Mouse (Mus musculus): ENCODE measurements around the gene F2rl1.

DNA sequence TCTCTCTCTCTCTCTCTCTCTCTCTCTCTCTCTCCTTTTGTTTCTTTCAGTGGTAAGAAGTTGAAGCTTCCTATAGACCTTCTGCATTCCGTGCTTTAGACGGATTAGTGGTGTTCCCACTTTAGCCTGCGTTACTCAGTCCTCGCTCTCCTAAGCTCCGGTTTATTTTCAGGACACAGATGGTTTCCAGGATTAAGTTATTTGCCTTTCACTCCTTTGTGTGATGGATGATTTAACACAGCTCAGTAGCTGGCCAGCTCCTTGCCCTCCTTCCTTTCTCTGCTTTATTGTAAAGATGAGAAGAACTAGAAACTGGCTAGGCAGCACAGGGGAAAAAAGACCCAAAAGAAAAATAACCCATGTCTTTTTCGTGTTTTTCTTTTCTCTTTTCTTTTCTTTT is 23.8 kb upstream of the F2rl1 start:
- TF ChIP-seq CTCF (IDR thresholded peaks at IDR 0.05; ENCODE audit: extremely low read depth, insufficient read depth, insufficient read length, insufficient replicate concordance), result no peak
- TF ChIP-seq POLR2A (IDR thresholded peaks at IDR 0.05; ENCODE audit: low read depth, low read length), result no peak

Measured in spleen, adult 2 months (tissue).